Mouse (Mus musculus) B cell, adult (primary cell): Measurements from ENCODE around the gene Mup5. TPM values are rescaled to one million over a fixed set of nuclear protein-coding genes. Genes with fewer than 3 reads are reported as not detected.

Experiments used
- total RNA-seq: library from RNA; stranded (reverse); gene quantifications from 4 replicates; pipeline ENCODE4 v1.2.4, GENCODE M21; 2023; ENCODE audit not compliant: inconsistent age

The Mup5 gene
- total RNA-seq, result not detected in 4 replicates

GRCm38 (mm10) chr4:61834952-61835708 lies at the start of gene Mup5:
Gene Mup5, minus strand, starts transcription at chr4:61835233.

GRCm38 (mm10) chr4:61782169-61782568 lies 52.9 kb downstream of the Mup5 start, which contains the start of gene Mup19:
Gene Mup19, minus strand, starts transcription at chr4:61782269.

Other genes with a start within 250 kb of the Mup5 start
- not detected in 4 replicates for gene Mup17, start 239.4 kb downstream of the Mup5 start, total RNA-seq
- gene Mup18, start 161.1 kb downstream of the Mup5 start, total RNA-seq, result not detected in 4 replicates
- not detected in 4 replicates for gene Mup19, start 53.0 kb downstream of the Mup5 start, total RNA-seq
- not detected in 4 replicates for gene Mup20, start 218.9 kb upstream of the Mup5 start, total RNA-seq